Mouse (Mus musculus) heart, postnatal 25 days (tissue): ENCODE results near the gene Erich2. TPM values are rescaled to one million over a fixed set of nuclear protein-coding genes. Genes with fewer than 3 reads are reported as not detected.

Experiments
- total RNA-seq, 2 experiments: library from RNA; stranded (reverse); gene quantifications; 2 replicates each; pipeline ENCODE4 v1.2.3; 2021

Gene Erich2
- total RNA-seq, 2 experiments from 2014 or later = not detected

Other genes with a start within 250 kb of the Erich2 start
- gene Sp5, start 33.9 kb upstream of the Erich2 start, total RNA-seq = under 1 TPM in 1 of 2 experiments, not detected in 1; 0.17 TPM
- gene Gad1, start 44.3 kb downstream of the Erich2 start, total RNA-seq = under 1 TPM; 0.13 to 0.36 TPM
- 10 to 100 TPM; 60.8 to 61.5 TPM for gene Gorasp2, start 152.8 kb downstream of the Erich2 start, total RNA-seq
- gene Gm26558, start 153.3 kb downstream of the Erich2 start, total RNA-seq = not detected